Mouse (Mus musculus) heart, adult 2 months (tissue): ENCODE results near the gene Marf1.

ENCODE experiments used
- CTCF ChIP-seq: fragments of 200-600 bp; IDR thresholded peaks from 2 replicates; pipeline ENCODE4 v1.8.1; 2022; ENCODE audit warnings: antibody characterized with exemption, mild to moderate bottlenecking, moderate library complexity
- EP300 ChIP-seq: fragments of 200-500 bp; IDR thresholded peaks from 2 replicates; pipeline ENCODE4 v1.6.1; 2011; ENCODE audit warnings: low read depth, low read length, control low read depth; ENCODE audit not compliant: insufficient read depth
- POLR2A ChIP-seq: fragments of 200-500 bp; IDR thresholded peaks from 2 replicates; pipeline ENCODE4 v1.6.1; 2011; ENCODE audit warnings: mild to moderate bottlenecking, low read depth, low read length, control low read depth; ENCODE audit not compliant: insufficient read depth

GRCm38 (mm10) chr16:14183856-14184255 lies 20.7 kb upstream of the Marf1 start:
- TF ChIP-seq CTCF (no peak), EP300 (no peak), POLR2A (no peak)
